Mouse (Mus musculus): Measurements from ENCODE around the gene 4921524J17Rik. TPM values are rescaled to one million over a fixed set of nuclear protein-coding genes. Genes with fewer than 3 reads are reported as not detected.

4921524J17Rik gene
- polyA plus RNA-seq, 1 experiment from 2014 or later, result 60.3 TPM

GRCm38 (mm10) chr8:85397508-85397907, 35.1 kb downstream of the 4921524J17Rik start:
- 45% methylated on average over 5 of the region's 5 CpGs for WGBS
- no peak overlapping the region for H3K27ac ChIP-seq
- H3K36me3 ChIP-seq (ENCODE audit: poor library complexity, severe bottlenecking), result no peaks in the 10 kb centered on the region
- no peaks in the 10 kb centered on the region for H3K9me3 ChIP-seq (replicated peaks)
- H3K27me3 ChIP-seq, result no peaks in the 10 kb centered on the region
- H3K4me1 ChIP-seq, result no peaks in the 10 kb centered on the region
- H3K4me2 ChIP-seq, result no peak overlapping the region
- no peak overlapping the region for H3K9ac ChIP-seq
- no peak for ATAC-seq
- H3K4me3 ChIP-seq, result no peak overlapping the region

- Histone ChIP-seq H3K4me2 (no peak overlapping the region), H3K36me3 (ENCODE audit: poor library complexity, severe bottlenecking) (no peaks in the 10 kb centered on the region), H3K9me3 (replicated peaks) (no peaks in the 10 kb centered on the region), H3K9ac (no peak overlapping the region), H3K27ac (no peak overlapping the region), H3K4me1 (no peaks in the 10 kb centered on the region), H3K27me3 (no peaks in the 10 kb centered on the region), H3K4me3 (no peak overlapping the region)
- no peak for ATAC-seq
- 91% methylated on average over 5 of the region's 5 CpGs for WGBS
Observed at GRCm38 (mm10) chr8:85396432-85397079, 36.1 kb downstream of the 4921524J17Rik start.

- no peak for ATAC-seq
- no peak overlapping the region for H3K9ac ChIP-seq
- H3K9me3 ChIP-seq (replicated peaks), result no peaks in the 10 kb centered on the region
- H3K4me1 ChIP-seq, result no peaks in the 10 kb centered on the region
- H3K4me2 ChIP-seq, result no peak overlapping the region
- 85% methylated on average over 8 of the region's 8 CpGs for WGBS
- H3K4me3 ChIP-seq, result no peak overlapping the region
- H3K36me3 ChIP-seq (ENCODE audit: poor library complexity, severe bottlenecking), result no peaks in the 10 kb centered on the region
- H3K27me3 ChIP-seq, result no peaks in the 10 kb centered on the region
- H3K27ac ChIP-seq, result no peak overlapping the region
Observed at GRCm38 (mm10) chr8:85395681-85396431, 36.8 kb downstream of the 4921524J17Rik start.

GRCm38 (mm10) chr8:85395017-85395416, 37.6 kb downstream of the 4921524J17Rik start:
- no peak overlapping the region for H3K4me3 ChIP-seq
- H3K9ac ChIP-seq, result no peak overlapping the region
- no peaks in the 10 kb centered on the region for H3K4me1 ChIP-seq
- no peak overlapping the region for H3K4me2 ChIP-seq
- 79% methylated on average over 3 of the region's 3 CpGs for WGBS
- H3K9me3 ChIP-seq (replicated peaks), result no peaks in the 10 kb centered on the region
- no peaks in the 10 kb centered on the region for H3K27me3 ChIP-seq
- no peak for ATAC-seq
- H3K27ac ChIP-seq, result no peak overlapping the region
- H3K36me3 ChIP-seq (ENCODE audit: poor library complexity, severe bottlenecking), result no peaks in the 10 kb centered on the region

GRCm38 (mm10) chr8:85393199-85393598, 39.4 kb downstream of the 4921524J17Rik start:
- WGBS, result 93% methylated on average over 6 of the region's 6 CpGs
- no peaks in the 10 kb centered on the region for H3K9me3 ChIP-seq (replicated peaks)
- H3K4me1 ChIP-seq, result no peaks in the 10 kb centered on the region
- H3K4me2 ChIP-seq, result no peak overlapping the region
- no peaks in the 10 kb centered on the region for H3K27me3 ChIP-seq
- ATAC-seq, result no peak
- H3K36me3 ChIP-seq (ENCODE audit: poor library complexity, severe bottlenecking), result no peaks in the 10 kb centered on the region
- H3K9ac ChIP-seq, result no peak overlapping the region
- H3K27ac ChIP-seq, result no peak overlapping the region
- H3K4me3 ChIP-seq, result no peak overlapping the region

GRCm38 (mm10) chr8:85391438-85391837, 41.2 kb downstream of the 4921524J17Rik start:
- no peak for ATAC-seq
- Histone ChIP-seq H3K4me3 (no peak overlapping the region), H3K36me3 (ENCODE audit: poor library complexity, severe bottlenecking) (no peaks in the 10 kb centered on the region), H3K27ac (no peak overlapping the region), H3K4me2 (no peak overlapping the region), H3K9ac (no peak overlapping the region), H3K9me3 (replicated peaks) (no peaks in the 10 kb centered on the region), H3K27me3 (no peaks in the 10 kb centered on the region), H3K4me1 (no peaks in the 10 kb centered on the region)
- WGBS, result 75% methylated on average over 1 of the region's 1 CpGs

- Histone ChIP-seq H3K9ac (no peak within 1 kb of the TSS), H3K36me3 (ENCODE audit: poor library complexity, severe bottlenecking) (no peaks in the 10 kb centered on the region), H3K9me3 (replicated peaks) (no peaks in the 10 kb centered on the region), H3K4me3 (no peak within 1 kb of the TSS), H3K4me2 (no peak within 1 kb of the TSS), H3K27ac (no peak within 1 kb of the TSS), H3K4me1 (no peaks in the 10 kb centered on the region), H3K27me3 (no peaks in the 10 kb centered on the region)
- WGBS, result 89% methylated on average over 6 of the region's 6 CpGs
- no peak for ATAC-seq
Observed at GRCm38 (mm10) chr8:85386205-85386604, 46.4 kb downstream of the 4921524J17Rik start, which contains the start of gene Mylk3. Gene Mylk3, minus strand, starts transcription at chr8:85386345.

- H3K4me1 ChIP-seq, result no peaks in the 10 kb centered on the region
- no peak overlapping the region for H3K27ac ChIP-seq
- no peak overlapping the region for H3K4me2 ChIP-seq
- no peak overlapping the region for H3K4me3 ChIP-seq
- 87% methylated on average over 4 of the region's 4 CpGs for WGBS
- H3K36me3 ChIP-seq (ENCODE audit: poor library complexity, severe bottlenecking), result no peaks in the 10 kb centered on the region
- ATAC-seq, result no peak
- H3K9me3 ChIP-seq (replicated peaks), result no peaks in the 10 kb centered on the region
- H3K9ac ChIP-seq, result no peak overlapping the region
- H3K27me3 ChIP-seq, result no peaks in the 10 kb centered on the region
Observed at GRCm38 (mm10) chr8:85381926-85382325, 50.7 kb downstream of the 4921524J17Rik start.

- H3K4me3 ChIP-seq, result no peak overlapping the region
Observed at GRCm38 (mm10) chr8:85380824-85381209, 51.8 kb downstream of the 4921524J17Rik start.

GRCm38 (mm10) chr8:85380123-85380823, 52.4 kb downstream of the 4921524J17Rik start:
- Histone ChIP-seq H3K4me3 (no peak overlapping the region), H3K36me3 (ENCODE audit: poor library complexity, severe bottlenecking) (no peaks in the 10 kb centered on the region), H3K27ac (no peak overlapping the region), H3K9ac (no peak overlapping the region), H3K4me2 (no peak overlapping the region), H3K4me1 (no peaks in the 10 kb centered on the region), H3K27me3 (no peaks in the 10 kb centered on the region), H3K9me3 (replicated peaks) (no peaks in the 10 kb centered on the region)
- no peak for ATAC-seq
- WGBS, result 86% methylated on average over 10 of the region's 10 CpGs

More at GRCm38 (mm10) chr8:85380824-85381209, 51.8 kb downstream of the 4921524J17Rik start:
- ATAC-seq, result no peak
- no peaks in the 10 kb centered on the region for H3K9me3 ChIP-seq (replicated peaks)
- no peaks in the 10 kb centered on the region for H3K4me1 ChIP-seq
- no peak overlapping the region for H3K4me2 ChIP-seq
- WGBS, result 85% methylated on average over 8 of the region's 8 CpGs
- H3K27ac ChIP-seq, result no peak overlapping the region
- H3K36me3 ChIP-seq (ENCODE audit: poor library complexity, severe bottlenecking), result no peaks in the 10 kb centered on the region
- no peaks in the 10 kb centered on the region for H3K27me3 ChIP-seq
- no peak overlapping the region for H3K9ac ChIP-seq

- Histone ChIP-seq H3K9ac (no peak overlapping the region), H3K4me1 (no peaks in the 10 kb centered on the region), H3K36me3 (ENCODE audit: poor library complexity, severe bottlenecking) (no peaks in the 10 kb centered on the region), H3K27me3 (no peaks in the 10 kb centered on the region), H3K9me3 (replicated peaks) (no peaks in the 10 kb centered on the region), H3K4me2 (no peak overlapping the region), H3K4me3 (no peak overlapping the region), H3K27ac (no peak overlapping the region)
- 47% methylated on average over 2 of the region's 2 CpGs for WGBS
- no peak for ATAC-seq
Observed at GRCm38 (mm10) chr8:85379142-85379781, 53.4 kb downstream of the 4921524J17Rik start.

GRCm38 (mm10) chr8:85376516-85376915, 56.1 kb downstream of the 4921524J17Rik start:
- no peaks in the 10 kb centered on the region for H3K27me3 ChIP-seq
- H3K9ac ChIP-seq, result no peak overlapping the region
- H3K4me1 ChIP-seq, result no peaks in the 10 kb centered on the region
- H3K4me3 ChIP-seq, result no peak overlapping the region
- no peaks in the 10 kb centered on the region for H3K36me3 ChIP-seq (ENCODE audit: poor library complexity, severe bottlenecking)
- H3K27ac ChIP-seq, result no peak overlapping the region
- ATAC-seq, result no peak
- no peak overlapping the region for H3K4me2 ChIP-seq
- WGBS, result 56% methylated on average over 3 of the region's 3 CpGs
- H3K9me3 ChIP-seq (replicated peaks), result no peaks in the 10 kb centered on the region
